Mouse (Mus musculus): Measurements from ENCODE around the gene Slc12a3. TPM values are rescaled to one million over a fixed set of nuclear protein-coding genes. Genes with fewer than 3 reads are reported as not detected.
"Not testable (repeated sequence)": the region's sequence is repeated elsewhere in the genome, so short reads cannot be mapped to it uniquely, and the experiment has no call there.

Slc12a3 gene
- polyA plus RNA-seq, 1 experiment from 2014 or later = 0.12 TPM

GRCm38 (mm10) chr8:94392648-94393047 lies 63.6 kb downstream of the Slc12a3 start:
- Histone ChIP-seq H3K36me3 (peaks cover 79% of the 10 kb centered on the region), H3K4me3 (replicated peaks) (no peak overlapping the region), H3K4me2 (replicated peaks) (no peak overlapping the region), H3K27ac (no peak overlapping the region), H3K4me1 (replicated peaks) (peaks cover 9% of the 10 kb centered on the region), H3K9me3 (no peaks in the 10 kb centered on the region), H3K9ac (replicated peaks) (no peak overlapping the region), H3K27me3 (no peaks in the 10 kb centered on the region)
- no peak for ATAC-seq
- 86% methylated on average over 6 of the region's 6 CpGs for WGBS

- Histone ChIP-seq H3K36me3 (peaks cover 72% of the 10 kb centered on the region), H3K27ac (no peak overlapping the region), H3K9ac (replicated peaks) (no peak overlapping the region), H3K9me3 (no peaks in the 10 kb centered on the region), H3K4me3 (replicated peaks) (no peak overlapping the region), H3K27me3 (no peaks in the 10 kb centered on the region), H3K4me1 (replicated peaks) (no peaks in the 10 kb centered on the region), H3K4me2 (replicated peaks) (no peak overlapping the region)
- ATAC-seq = no peak
- WGBS = 91% methylated on average over 6 of the region's 6 CpGs
Observed at GRCm38 (mm10) chr8:94395851-94396540, 67.0 kb downstream of the Slc12a3 start.

DNA sequence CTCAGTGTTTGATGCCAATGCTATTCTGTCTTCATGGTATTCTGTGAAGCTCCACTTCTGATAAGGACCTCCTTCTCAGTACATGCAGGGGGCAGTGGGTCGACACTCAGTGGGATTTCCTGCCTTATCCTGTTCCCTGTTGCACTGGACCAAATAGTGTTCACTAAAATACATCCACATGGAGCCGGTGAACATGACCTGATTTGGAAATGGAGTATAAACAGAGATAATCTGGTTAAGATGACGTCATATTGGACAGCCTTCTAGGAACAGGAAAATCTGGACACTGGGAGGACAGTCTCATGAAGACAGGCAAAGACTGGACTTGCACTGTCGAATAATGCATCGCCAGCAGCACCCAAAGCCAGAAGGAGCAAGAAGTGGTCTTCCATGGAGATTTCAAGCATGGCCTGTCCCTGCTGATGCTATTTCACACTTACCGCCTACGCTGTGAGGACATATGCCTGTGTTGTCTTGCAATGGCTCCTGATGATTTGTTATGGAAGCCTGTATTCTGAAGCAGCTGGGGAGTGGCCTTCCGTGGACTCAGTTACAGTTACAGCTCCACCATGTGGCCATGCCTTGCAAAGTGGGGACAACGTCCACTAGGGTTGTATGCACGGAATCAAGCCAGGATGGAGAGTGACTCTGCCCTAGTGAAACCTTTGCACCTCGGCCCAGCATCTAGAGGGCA lies 68.1 kb downstream of the Slc12a3 start:
- no peaks in the 10 kb centered on the region for H3K27me3 ChIP-seq
- H3K4me1 ChIP-seq (replicated peaks) = no peaks in the 10 kb centered on the region
- no peak overlapping the region for H3K4me2 ChIP-seq (replicated peaks)
- H3K27ac ChIP-seq = no peak overlapping the region
- 0 out of 2 replicates have a peak, but pooled peaks have one; percentile 14 for ATAC-seq
- no peak overlapping the region for H3K4me3 ChIP-seq (replicated peaks)
- no peaks in the 10 kb centered on the region for H3K9me3 ChIP-seq
- H3K9ac ChIP-seq (replicated peaks) = no peak overlapping the region
- WGBS = 70% methylated on average over 11 of the region's 11 CpGs
- H3K36me3 ChIP-seq = peaks cover 61% of the 10 kb centered on the region

GRCm38 (mm10) chr8:94398587-94398986 lies 69.6 kb downstream of the Slc12a3 start:
- no peak overlapping the region for H3K4me3 ChIP-seq (replicated peaks)
- H3K27me3 ChIP-seq = no peaks in the 10 kb centered on the region
- 87% methylated on average over 6 of the region's 6 CpGs for whole genome bisulfite sequencing
- H3K36me3 ChIP-seq = peaks cover 48% of the 10 kb centered on the region
- no peaks in the 10 kb centered on the region for H3K4me1 ChIP-seq (replicated peaks)
- no peak overlapping the region for H3K27ac ChIP-seq
- H3K9me3 ChIP-seq = no peaks in the 10 kb centered on the region
- no peak overlapping the region for H3K4me2 ChIP-seq (replicated peaks)
- ATAC-seq = no peak
- H3K9ac ChIP-seq (replicated peaks) = no peak overlapping the region

GRCm38 (mm10) chr8:94399361-94399953 lies 70.5 kb downstream of the Slc12a3 start:
- H3K9ac ChIP-seq (replicated peaks) = no peak overlapping the region
- ATAC-seq = no peak
- WGBS = 86% methylated on average over 3 of the region's 3 CpGs
- H3K9me3 ChIP-seq = no peaks in the 10 kb centered on the region
- H3K4me1 ChIP-seq (replicated peaks) = no peaks in the 10 kb centered on the region
- H3K36me3 ChIP-seq = peaks cover 41% of the 10 kb centered on the region
- no peak overlapping the region for H3K27ac ChIP-seq
- H3K4me3 ChIP-seq (replicated peaks) = no peak overlapping the region
- H3K27me3 ChIP-seq = no peaks in the 10 kb centered on the region
- H3K4me2 ChIP-seq (replicated peaks) = no peak overlapping the region

DNA sequence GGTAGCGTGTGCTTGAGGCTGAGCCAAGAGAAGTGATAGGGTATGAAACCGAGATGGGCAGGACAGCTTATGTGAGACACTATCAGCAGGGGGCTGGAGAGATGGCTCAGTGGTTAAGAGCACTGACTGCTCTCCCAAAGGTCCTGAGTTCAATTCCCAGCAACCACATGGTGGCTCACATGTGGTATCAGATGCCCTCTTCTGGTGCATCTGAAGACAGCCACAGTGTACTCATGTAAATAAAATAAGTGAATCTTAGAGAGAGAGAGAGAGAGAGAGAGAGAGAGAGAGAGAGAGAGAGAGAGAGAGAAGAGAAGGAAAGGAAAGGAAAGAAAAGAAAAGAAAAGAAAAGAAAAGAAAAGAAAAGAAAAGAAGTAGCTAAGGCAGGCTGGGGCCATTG lies 71.0 kb downstream of the Slc12a3 start:
- H3K4me3 ChIP-seq (replicated peaks); ATAC-seq: not testable (repeated sequence)
- 79% methylated on average over 2 of the region's 2 CpGs for WGBS

GRCm38 (mm10) chr8:94408443-94409080 lies 79.6 kb downstream of the Slc12a3 start:
- Histone ChIP-seq H3K27me3 (no peaks in the 10 kb centered on the region), H3K36me3 (no peaks in the 10 kb centered on the region), H3K27ac (no peak overlapping the region), H3K9ac (replicated peaks) (no peak overlapping the region), H3K9me3 (no peaks in the 10 kb centered on the region), H3K4me3 (replicated peaks) (no peak overlapping the region), H3K4me1 (replicated peaks) (no peaks in the 10 kb centered on the region), H3K4me2 (replicated peaks) (no peak overlapping the region)
- ATAC-seq = no peak
- 63% methylated on average over 8 of the region's 8 CpGs for WGBS

More for the DNA sequence above, 71.0 kb downstream of the Slc12a3 start:
- H3K9me3 ChIP-seq; H3K27ac ChIP-seq; H3K9ac ChIP-seq (replicated peaks); H3K4me2 ChIP-seq (replicated peaks); H3K27me3 ChIP-seq; H3K4me1 ChIP-seq (replicated peaks): not testable (repeated sequence)
- H3K36me3 ChIP-seq = peaks cover 36% of the 10 kb centered on the region

DNA sequence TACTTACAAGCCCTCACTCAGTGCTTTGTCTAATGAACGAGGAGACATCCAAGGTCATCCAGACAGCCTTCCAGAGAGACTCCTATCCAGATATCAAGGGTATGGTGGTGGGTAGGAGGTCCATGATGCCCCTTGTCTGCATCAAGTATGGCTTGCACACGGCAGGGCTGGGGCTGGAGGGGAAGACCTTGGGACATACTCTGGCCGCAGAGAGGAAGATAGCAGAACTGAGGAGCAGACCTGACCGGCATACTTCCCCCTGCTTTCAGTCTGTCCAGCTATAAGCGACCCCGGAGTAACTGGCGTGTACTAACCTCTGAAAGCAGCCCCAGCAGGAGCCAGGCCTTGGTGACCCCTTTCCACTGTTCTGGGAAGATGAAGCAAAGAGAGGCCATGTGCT lies 80.5 kb downstream of the Slc12a3 start:
- Histone ChIP-seq H3K27ac (no peak overlapping the region), H3K36me3 (no peaks in the 10 kb centered on the region), H3K27me3 (no peaks in the 10 kb centered on the region), H3K4me3 (replicated peaks) (no peak overlapping the region), H3K9me3 (no peaks in the 10 kb centered on the region), H3K4me1 (replicated peaks) (no peaks in the 10 kb centered on the region), H3K4me2 (replicated peaks) (no peak overlapping the region), H3K9ac (replicated peaks) (no peak overlapping the region)
- 88% methylated on average over 7 of the region's 7 CpGs for WGBS
- no peak for ATAC-seq

GRCm38 (mm10) chr8:94412518-94412917 lies 83.5 kb downstream of the Slc12a3 start:
- no peaks in the 10 kb centered on the region for H3K9me3 ChIP-seq
- no peaks in the 10 kb centered on the region for H3K27me3 ChIP-seq
- H3K4me3 ChIP-seq (replicated peaks) = no peak overlapping the region
- ATAC-seq = no peak
- H3K9ac ChIP-seq (replicated peaks) = no peak overlapping the region
- WGBS = 91% methylated on average over 6 of the region's 6 CpGs
- H3K4me1 ChIP-seq (replicated peaks) = no peaks in the 10 kb centered on the region
- H3K27ac ChIP-seq = no peak overlapping the region
- H3K36me3 ChIP-seq = no peaks in the 10 kb centered on the region
- no peak overlapping the region for H3K4me2 ChIP-seq (replicated peaks)

DNA sequence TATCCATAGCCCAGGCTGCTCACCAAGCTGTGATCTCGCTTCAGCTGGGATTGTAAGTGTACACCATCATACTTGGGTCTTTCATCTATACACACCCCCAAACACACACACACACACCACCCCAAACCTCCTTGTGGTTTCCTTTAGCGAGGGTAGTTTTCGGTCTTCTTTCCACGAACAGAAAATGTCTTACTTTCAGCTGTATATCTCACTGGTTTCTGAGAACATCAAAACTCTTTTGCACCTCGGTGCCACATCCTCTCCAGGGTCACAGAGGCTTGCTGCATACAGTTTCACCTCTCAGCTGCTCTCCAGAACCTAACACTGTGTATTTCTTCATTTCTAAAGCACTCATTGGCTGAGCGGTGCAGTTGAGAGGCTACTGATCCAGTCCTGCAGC lies 84.5 kb downstream of the Slc12a3 start:
- H3K9me3 ChIP-seq = no peaks in the 10 kb centered on the region
- no peaks in the 10 kb centered on the region for H3K36me3 ChIP-seq
- H3K27me3 ChIP-seq = no peaks in the 10 kb centered on the region
- H3K27ac ChIP-seq = no peak overlapping the region
- no peak overlapping the region for H3K9ac ChIP-seq (replicated peaks)
- no peak for ATAC-seq
- H3K4me2 ChIP-seq (replicated peaks) = no peak overlapping the region
- 86% methylated on average over 6 of the region's 6 CpGs for WGBS
- no peaks in the 10 kb centered on the region for H3K4me1 ChIP-seq (replicated peaks)
- no peak overlapping the region for H3K4me3 ChIP-seq (replicated peaks)

DNA sequence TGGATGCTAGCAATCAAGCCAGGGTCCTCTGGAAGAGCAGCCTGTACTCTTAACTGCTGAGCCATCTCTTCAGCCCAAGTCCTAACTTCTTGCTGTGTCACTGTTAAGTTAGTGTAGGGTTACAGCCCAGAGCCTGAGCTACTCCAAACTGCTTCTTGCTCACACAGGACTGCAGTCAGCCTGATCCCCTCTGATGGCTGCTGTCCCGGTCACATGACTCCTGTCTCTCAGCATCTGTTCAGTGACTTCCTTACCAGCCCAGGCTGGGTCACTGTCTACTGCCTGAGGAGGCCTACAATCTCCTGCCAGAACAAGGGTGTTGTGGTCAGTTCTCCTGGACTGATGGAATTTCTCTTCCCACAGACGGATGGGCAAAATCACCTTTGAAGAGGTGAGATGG lies 86.2 kb downstream of the Slc12a3 start:
- Histone ChIP-seq H3K27ac (no peak overlapping the region), H3K4me1 (replicated peaks) (no peaks in the 10 kb centered on the region), H3K4me2 (replicated peaks) (no peak overlapping the region), H3K36me3 (no peaks in the 10 kb centered on the region), H3K9ac (replicated peaks) (no peak overlapping the region), H3K9me3 (no peaks in the 10 kb centered on the region), H3K27me3 (no peaks in the 10 kb centered on the region), H3K4me3 (replicated peaks) (no peak overlapping the region)
- 84% methylated on average over 2 of the region's 2 CpGs for WGBS
- no peak for ATAC-seq
